Mouse (Mus musculus) R1 (cell line): ENCODE results near the gene Mup8.
"Not testable (repeated sequence)": the region's sequence is repeated elsewhere in the genome, so short reads cannot be mapped to it uniquely, and the experiment has no call there.

ENCODE experiments used
- DNase-seq: peaks from one replicate; pipeline ENCODE4 v3.0.0-alpha.2; 2018; ENCODE audit warnings: low read depth, low spot score

Mup8 gene

DNA sequence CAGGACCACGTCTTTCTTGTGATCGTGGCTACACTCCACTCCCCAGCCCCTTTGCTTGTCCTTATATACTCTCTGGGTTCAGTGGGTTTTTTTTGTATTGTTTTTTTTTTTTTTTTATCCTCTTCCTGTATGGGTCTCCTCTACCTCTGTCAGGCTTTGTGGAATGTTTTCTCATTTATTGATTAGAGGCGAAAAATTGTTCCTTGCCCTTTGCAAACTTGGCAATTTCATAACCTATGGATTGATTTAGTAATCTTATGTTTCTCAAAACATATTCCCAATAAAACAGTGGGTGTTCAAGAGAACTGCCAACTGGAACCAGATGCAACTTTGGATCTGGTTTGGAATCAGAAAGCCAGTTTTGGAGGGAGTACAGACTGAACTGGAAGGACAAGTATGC is at the start of gene Mup8:
TSS of gene Mup8 (minus strand) at position 101 of the 400 bp plus-strand sequence.
- DNase-seq = not testable (repeated sequence)

DNA sequence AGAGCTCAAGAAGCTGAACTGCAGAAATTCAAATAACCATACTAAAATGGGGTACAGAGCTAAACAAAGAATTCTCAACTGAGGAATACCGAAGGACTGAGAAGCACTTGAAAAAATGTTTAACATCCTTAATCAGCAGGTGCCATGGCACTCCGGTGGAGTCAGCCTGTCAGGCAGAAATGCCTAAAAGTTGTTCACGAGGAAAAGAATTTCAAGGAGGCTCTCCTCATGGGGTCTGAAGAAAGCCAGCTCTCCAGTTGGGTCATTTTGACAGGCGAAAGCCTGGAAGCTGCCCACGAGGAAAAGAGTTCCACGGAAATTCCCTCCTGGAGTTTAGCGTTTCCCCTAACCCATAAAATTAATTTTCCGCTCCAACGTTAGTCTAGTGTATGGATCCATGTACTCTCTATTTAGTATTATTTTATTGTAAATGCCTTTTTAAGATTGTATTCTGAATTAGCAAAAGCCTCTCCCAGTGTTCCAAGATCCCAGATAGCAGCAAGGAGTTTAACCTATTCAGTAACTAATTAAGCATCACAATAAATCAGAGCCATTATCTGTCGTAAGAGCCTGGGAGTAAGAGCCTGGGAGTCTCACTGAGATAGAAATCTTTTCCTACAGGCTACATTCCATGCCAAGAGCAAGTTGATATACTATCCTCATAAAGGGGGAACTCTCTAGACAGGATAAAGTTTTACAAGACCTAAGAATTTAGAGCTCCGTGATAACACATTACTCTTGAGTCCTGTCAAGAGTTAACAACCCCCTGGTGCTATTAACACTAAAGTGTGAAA is 43.8 kb upstream of the Mup8 start:
- DNase-seq = not testable (repeated sequence)

DNA sequence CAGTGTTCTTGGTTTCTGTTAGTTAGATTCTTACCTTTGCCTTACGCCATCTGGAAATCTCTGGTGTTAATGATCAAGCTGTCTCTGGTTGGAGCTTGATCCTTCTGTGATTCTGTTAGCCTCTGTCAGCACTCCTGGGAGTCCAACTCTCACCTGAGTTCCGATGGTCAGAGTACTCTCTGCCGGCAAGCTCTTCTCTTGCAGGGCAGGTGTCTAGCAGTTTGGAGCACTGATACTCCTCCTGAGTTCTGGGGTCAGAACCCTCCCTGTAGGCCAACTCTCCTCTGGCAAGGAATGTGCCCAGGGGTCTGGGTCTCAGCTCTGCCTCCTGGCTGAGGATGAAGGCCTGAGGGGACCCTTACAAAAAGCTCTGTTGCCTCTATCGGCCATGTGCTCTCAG is 40.3 kb upstream of the Mup8 start:
- DNase-seq = not testable (repeated sequence)
